Mouse (Mus musculus): ENCODE measurements at regions not wholly inside any gene's neighbourhood (a gene's known extent, or its start where the extent isn't known, plus 50 kb on each side); places are given as distances from the start of the nearest gene placed in this dataset.

DNA sequence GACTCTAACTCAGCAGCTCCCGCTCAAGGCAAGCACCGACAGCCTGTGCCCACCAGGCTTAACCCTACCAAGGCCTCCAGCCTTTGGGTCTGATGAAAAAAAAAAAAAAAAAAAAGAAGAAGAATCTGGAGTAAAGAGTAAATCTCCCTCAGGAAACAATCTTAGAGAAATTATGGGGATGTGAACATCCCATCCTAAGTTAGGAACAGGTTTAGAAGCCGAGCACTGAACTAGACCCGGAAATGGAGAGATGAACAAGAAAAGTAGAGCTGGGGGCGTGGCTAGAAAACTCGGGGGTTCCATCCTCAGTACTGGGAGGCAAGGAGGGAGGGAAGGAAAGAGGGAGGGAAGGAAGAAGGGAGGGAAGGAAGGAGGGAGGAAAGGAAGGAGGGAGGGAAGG lies 92.5 kb upstream of the Mgme1 start:
- H3K36me3 ChIP-seq (ENCODE audit: control insufficient read depth, insufficient read depth), result no peaks in the 10 kb centered on the region
- no peak overlapping the region for H3K4me3 ChIP-seq (ENCODE audit: low read length)
- no peak overlapping the region for H3K4me2 ChIP-seq (ENCODE audit: low read depth, low read length)
- peak overlapping the region; percentile 88 for H3K27ac ChIP-seq (ENCODE audit: low read length)
- no peaks in the 10 kb centered on the region for H3K27me3 ChIP-seq (ENCODE audit: control insufficient read depth, insufficient read depth, low read length)
- H3K4me1 ChIP-seq (ENCODE audit: control insufficient read depth, insufficient read depth, low read length), result peaks cover 16% of the 10 kb centered on the region
- no peak for ATAC-seq (replicated peaks; ENCODE audit: extremely low read depth, insufficient read depth, low FRiP score)
- H3K9ac ChIP-seq (ENCODE audit: low read length), result no peak overlapping the region
- WGBS, result 53% methylated on average over 6 of the region's 6 CpGs
- no peaks in the 10 kb centered on the region for H3K9me3 ChIP-seq (replicated peaks; ENCODE audit: control insufficient read depth, low read length)

DNA sequence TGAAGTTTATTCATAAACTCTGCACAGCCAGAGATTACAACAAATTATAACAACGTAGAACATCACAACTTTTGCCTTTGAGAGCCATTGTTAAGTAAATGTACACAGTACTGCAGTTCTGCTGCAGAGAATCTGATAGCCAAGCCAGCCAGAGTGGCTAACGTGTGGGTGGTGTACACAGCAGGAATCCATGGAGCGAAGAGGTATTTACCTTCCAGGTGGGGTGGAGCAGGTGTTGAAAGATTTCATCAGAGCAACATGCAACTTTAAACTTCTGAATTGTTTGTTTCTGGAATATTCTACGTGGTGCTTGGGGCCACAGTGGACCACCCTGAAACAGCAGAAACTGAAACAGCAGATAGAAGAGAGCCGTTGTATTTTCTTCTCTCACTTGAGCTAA lies 88.4 kb upstream of the Mgme1 start:
- H3K4me2 ChIP-seq (ENCODE audit: low read depth, low read length), result no peak overlapping the region
- no peak for ATAC-seq (replicated peaks; ENCODE audit: extremely low read depth, insufficient read depth, low FRiP score)
- peaks cover 15% of the 10 kb centered on the region for H3K4me1 ChIP-seq (ENCODE audit: control insufficient read depth, insufficient read depth, low read length)
- no peak overlapping the region for H3K4me3 ChIP-seq (ENCODE audit: low read length)
- H3K27me3 ChIP-seq (ENCODE audit: control insufficient read depth, insufficient read depth, low read length), result no peaks in the 10 kb centered on the region
- no peaks in the 10 kb centered on the region for H3K36me3 ChIP-seq (ENCODE audit: control insufficient read depth, insufficient read depth)
- no peak overlapping the region for H3K9ac ChIP-seq (ENCODE audit: low read length)
- H3K27ac ChIP-seq (ENCODE audit: low read length), result no peak overlapping the region
- no peaks in the 10 kb centered on the region for H3K9me3 ChIP-seq (replicated peaks; ENCODE audit: control insufficient read depth, low read length)
- WGBS, result 53% methylated on average over 5 of the region's 5 CpGs

DNA sequence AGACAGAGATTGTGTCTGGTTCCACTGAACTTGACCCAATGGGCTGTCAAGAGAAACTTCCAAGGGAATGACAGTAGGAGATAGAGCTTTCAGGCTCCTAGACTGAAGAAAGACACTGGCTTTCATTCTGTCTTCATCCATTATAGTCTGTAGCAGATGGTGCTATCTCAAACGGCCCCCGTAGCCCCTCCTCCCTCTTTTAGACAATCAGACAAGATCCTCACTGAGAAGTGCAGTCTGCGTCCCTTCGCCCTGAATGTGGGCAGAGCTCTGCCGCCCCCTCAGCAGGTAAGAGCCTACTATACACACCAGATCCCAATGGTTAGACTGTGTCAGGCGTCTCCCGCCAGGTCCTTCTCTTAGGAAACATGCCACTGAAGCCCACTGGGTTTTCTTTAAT lies 87.9 kb upstream of the Mgme1 start:
- no peak for ATAC-seq (replicated peaks; ENCODE audit: extremely low read depth, insufficient read depth, low FRiP score)
- Histone ChIP-seq H3K9me3 (replicated peaks; ENCODE audit: control insufficient read depth, low read length) (no peaks in the 10 kb centered on the region), H3K36me3 (ENCODE audit: control insufficient read depth, insufficient read depth) (no peaks in the 10 kb centered on the region), H3K4me1 (ENCODE audit: control insufficient read depth, insufficient read depth, low read length) (peaks cover 14% of the 10 kb centered on the region), H3K4me3 (ENCODE audit: low read length) (no peak overlapping the region), H3K4me2 (ENCODE audit: low read depth, low read length) (no peak overlapping the region), H3K27me3 (ENCODE audit: control insufficient read depth, insufficient read depth, low read length) (no peaks in the 10 kb centered on the region), H3K9ac (ENCODE audit: low read length) (no peak overlapping the region), H3K27ac (ENCODE audit: low read length) (no peak overlapping the region)
- WGBS, result 73% methylated on average over 7 of the region's 7 CpGs

DNA sequence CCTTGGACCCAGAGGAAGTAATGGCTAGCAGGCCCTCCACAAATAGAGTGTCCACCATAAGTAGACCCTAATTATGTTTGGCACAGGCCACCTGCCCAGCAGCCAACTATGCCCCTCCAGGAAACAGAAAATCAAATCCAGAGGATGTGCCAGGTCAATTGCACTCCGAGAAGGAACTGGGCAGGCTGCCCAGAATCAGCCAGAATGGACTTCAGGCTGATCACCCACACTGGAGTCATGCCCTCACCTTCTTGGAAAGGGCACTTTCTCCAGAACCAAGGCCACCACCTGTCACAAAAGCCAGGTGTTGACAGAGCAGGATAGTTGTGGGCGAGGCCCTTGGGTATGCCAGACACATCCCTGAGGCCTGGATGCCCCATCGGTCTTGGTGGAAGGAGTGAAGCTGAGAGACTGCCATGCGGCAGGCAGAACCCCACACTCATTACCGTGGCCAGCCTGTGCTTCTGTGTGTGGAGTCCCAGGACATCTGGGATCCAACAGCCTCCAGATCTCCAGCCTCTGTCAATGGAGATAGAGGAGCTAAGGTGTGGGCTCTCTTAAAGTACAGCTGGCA lies 87.0 kb upstream of the Mgme1 start:
- Histone ChIP-seq H3K27ac (ENCODE audit: low read length) (peak overlapping the region; percentile 74), H3K9ac (ENCODE audit: low read length) (no peak overlapping the region), H3K27me3 (ENCODE audit: control insufficient read depth, insufficient read depth, low read length) (no peaks in the 10 kb centered on the region), H3K4me2 (ENCODE audit: low read depth, low read length) (no peak overlapping the region), H3K4me3 (ENCODE audit: low read length) (no peak overlapping the region), H3K4me1 (ENCODE audit: control insufficient read depth, insufficient read depth, low read length) (peaks cover 14% of the 10 kb centered on the region), H3K9me3 (replicated peaks; ENCODE audit: control insufficient read depth, low read length) (no peaks in the 10 kb centered on the region), H3K36me3 (ENCODE audit: control insufficient read depth, insufficient read depth) (no peaks in the 10 kb centered on the region)
- 59% methylated on average over 5 of the region's 5 CpGs for WGBS
- peak; percentile 76 for ATAC-seq (replicated peaks; ENCODE audit: extremely low read depth, insufficient read depth, low FRiP score)

DNA sequence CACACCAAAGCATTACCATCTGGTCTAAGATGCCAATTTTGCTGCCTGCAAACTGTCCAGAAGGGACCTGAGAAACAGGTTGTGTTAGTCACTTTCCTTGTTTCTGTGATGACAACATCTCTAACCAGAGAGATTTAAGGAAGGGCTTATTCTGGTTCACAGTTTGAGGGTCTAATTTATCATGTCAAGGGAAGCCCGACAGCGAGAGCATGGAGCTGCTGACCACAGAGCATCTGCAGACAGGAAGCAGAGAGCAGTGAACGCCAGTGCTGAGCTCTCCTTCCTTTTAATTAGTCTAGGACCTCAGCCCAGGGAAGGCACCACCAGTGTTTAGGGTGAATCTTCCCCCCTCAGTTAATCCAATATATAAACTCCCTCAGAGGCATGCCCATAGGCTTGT lies 85.3 kb upstream of the Mgme1 start:
- Histone ChIP-seq H3K27me3 (ENCODE audit: control insufficient read depth, insufficient read depth, low read length) (no peaks in the 10 kb centered on the region), H3K4me3 (ENCODE audit: low read length) (no peak overlapping the region), H3K4me2 (ENCODE audit: low read depth, low read length) (no peak overlapping the region), H3K27ac (ENCODE audit: low read length) (no peak overlapping the region), H3K4me1 (ENCODE audit: control insufficient read depth, insufficient read depth, low read length) (peaks cover 14% of the 10 kb centered on the region), H3K36me3 (ENCODE audit: control insufficient read depth, insufficient read depth) (no peaks in the 10 kb centered on the region), H3K9me3 (replicated peaks; ENCODE audit: control insufficient read depth, low read length) (no peaks in the 10 kb centered on the region), H3K9ac (ENCODE audit: low read length) (no peak overlapping the region)
- 75% methylated on average over 3 of the region's 3 CpGs for WGBS
- ATAC-seq (replicated peaks; ENCODE audit: extremely low read depth, insufficient read depth, low FRiP score), result no peak

DNA sequence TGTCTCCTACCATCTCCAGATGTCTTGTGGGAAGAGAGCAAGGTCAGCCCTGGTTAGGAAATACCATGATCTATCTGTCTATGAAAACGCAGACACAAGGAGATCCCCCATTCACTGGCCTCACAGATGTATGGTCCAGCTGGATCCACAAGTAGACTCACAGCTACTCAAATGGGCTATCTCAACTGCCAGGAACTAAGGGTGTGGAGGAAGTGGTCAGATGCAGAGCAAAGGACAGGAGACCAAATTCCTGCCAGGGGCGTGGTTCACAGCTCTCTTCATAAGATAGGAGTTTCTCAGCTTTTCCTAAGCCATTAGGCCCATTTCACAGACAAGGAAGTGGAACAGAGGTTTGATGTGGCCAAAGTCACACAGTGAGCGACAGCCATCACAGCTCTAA lies 84.0 kb upstream of the Mgme1 start:
- Histone ChIP-seq H3K4me3 (ENCODE audit: low read length) (no peak overlapping the region), H3K9me3 (replicated peaks; ENCODE audit: control insufficient read depth, low read length) (no peaks in the 10 kb centered on the region)
- WGBS, result 83% methylated on average over 3 of the region's 3 CpGs

DNA sequence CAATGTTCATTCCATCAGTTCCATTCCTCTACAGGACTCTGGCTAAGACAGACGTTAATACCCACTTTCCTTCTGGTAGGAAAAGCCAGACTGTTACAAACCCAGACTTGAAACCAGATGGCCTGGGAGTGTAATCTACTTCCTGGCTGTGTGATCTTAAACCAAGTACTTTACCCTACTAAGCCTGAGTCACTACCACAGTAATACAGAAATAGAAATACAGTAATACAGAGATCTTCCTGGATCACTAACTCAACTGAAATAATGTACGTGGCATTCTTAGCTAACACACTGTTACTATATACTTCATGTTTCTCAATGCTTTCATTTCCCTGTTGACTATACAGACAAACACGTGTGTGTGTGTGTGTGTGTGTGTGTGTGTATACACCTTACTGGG lies 82.4 kb upstream of the Mgme1 start:
- 51% methylated on average over 3 of the region's 3 CpGs for WGBS
- Histone ChIP-seq H3K4me2 (ENCODE audit: low read depth, low read length) (no peak overlapping the region), H3K4me1 (ENCODE audit: control insufficient read depth, insufficient read depth, low read length) (peaks cover 6% of the 10 kb centered on the region), H3K9me3 (replicated peaks; ENCODE audit: control insufficient read depth, low read length) (no peaks in the 10 kb centered on the region), H3K9ac (ENCODE audit: low read length) (no peak overlapping the region), H3K27me3 (ENCODE audit: control insufficient read depth, insufficient read depth, low read length) (peaks cover 3% of the 10 kb centered on the region; the same call in 1 of the 2 replicates), H3K36me3 (ENCODE audit: control insufficient read depth, insufficient read depth) (no peaks in the 10 kb centered on the region), H3K4me3 (ENCODE audit: low read length) (no peak overlapping the region), H3K27ac (ENCODE audit: low read length) (no peak overlapping the region)
- no peak for ATAC-seq (replicated peaks; ENCODE audit: extremely low read depth, insufficient read depth, low FRiP score)

More for the DNA sequence above, 84.0 kb upstream of the Mgme1 start:
- Histone ChIP-seq H3K36me3 (ENCODE audit: control insufficient read depth, insufficient read depth) (no peaks in the 10 kb centered on the region), H3K4me1 (ENCODE audit: control insufficient read depth, insufficient read depth, low read length) (peaks cover 14% of the 10 kb centered on the region), H3K4me2 (ENCODE audit: low read depth, low read length) (no peak overlapping the region), H3K27ac (ENCODE audit: low read length) (no peak overlapping the region), H3K27me3 (ENCODE audit: control insufficient read depth, insufficient read depth, low read length) (peaks cover 3% of the 10 kb centered on the region; the same call in 1 of the 2 replicates), H3K9ac (ENCODE audit: low read length) (no peak overlapping the region)
- ATAC-seq (replicated peaks; ENCODE audit: extremely low read depth, insufficient read depth, low FRiP score), result no peak

DNA sequence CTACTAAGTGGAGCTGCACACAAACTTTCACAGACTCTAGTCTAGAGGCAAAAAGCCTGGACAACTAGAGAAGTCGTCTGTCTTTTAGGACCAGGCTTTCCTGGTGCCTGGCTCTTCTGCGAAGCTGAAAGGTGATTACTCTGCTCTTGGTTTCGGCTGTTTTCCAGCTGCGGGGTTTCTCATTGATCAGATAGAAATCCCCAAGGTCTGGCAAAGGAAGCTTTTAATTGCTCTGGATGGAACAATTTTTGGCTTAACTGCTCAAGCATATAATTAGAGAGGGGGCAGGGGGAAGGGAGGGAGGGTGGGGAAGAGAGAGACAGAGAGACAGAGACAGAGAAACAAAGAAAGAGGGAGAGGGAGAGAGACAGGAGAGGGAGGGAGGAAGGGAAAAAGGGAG lies 82.0 kb upstream of the Mgme1 start:
- no peaks in the 10 kb centered on the region for H3K9me3 ChIP-seq (replicated peaks; ENCODE audit: control insufficient read depth, low read length)
- H3K4me2 ChIP-seq (ENCODE audit: low read depth, low read length), result no peak overlapping the region
- peaks cover 3% of the 10 kb centered on the region; the same call in 1 of the 2 replicates for H3K27me3 ChIP-seq (ENCODE audit: control insufficient read depth, insufficient read depth, low read length)
- H3K4me1 ChIP-seq (ENCODE audit: control insufficient read depth, insufficient read depth, low read length), result peaks cover 3% of the 10 kb centered on the region
- H3K4me3 ChIP-seq (ENCODE audit: low read length), result no peak overlapping the region
- no peak overlapping the region for H3K27ac ChIP-seq (ENCODE audit: low read length)
- 53% methylated on average over 4 of the region's 4 CpGs for whole genome bisulfite sequencing
- H3K9ac ChIP-seq (ENCODE audit: low read length), result no peak overlapping the region
- ATAC-seq (replicated peaks; ENCODE audit: extremely low read depth, insufficient read depth, low FRiP score), result no peak
- H3K36me3 ChIP-seq (ENCODE audit: control insufficient read depth, insufficient read depth), result no peaks in the 10 kb centered on the region

DNA sequence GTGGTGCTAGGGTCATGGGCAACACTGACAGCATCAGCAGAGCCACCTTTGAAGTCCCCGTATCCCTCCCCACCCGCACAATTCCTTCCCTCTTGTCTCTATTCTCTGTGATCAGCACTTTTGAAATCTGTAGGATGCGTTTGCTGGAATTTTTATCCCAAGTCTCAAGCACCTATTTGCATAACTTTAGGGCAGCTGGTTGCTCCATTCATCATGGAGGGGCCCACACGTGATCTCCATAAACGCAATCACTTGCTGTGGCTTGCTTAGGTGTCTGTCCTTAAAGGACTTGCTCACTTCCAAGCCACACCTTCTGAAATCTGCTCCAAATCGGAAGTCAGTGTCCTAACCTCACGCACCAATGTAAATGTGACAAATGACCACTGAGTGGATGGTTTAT lies 80.7 kb upstream of the Mgme1 start:
- Histone ChIP-seq H3K9me3 (replicated peaks; ENCODE audit: control insufficient read depth, low read length) (no peaks in the 10 kb centered on the region), H3K9ac (ENCODE audit: low read length) (no peak overlapping the region), H3K4me2 (ENCODE audit: low read depth, low read length) (no peak overlapping the region), H3K36me3 (ENCODE audit: control insufficient read depth, insufficient read depth) (no peaks in the 10 kb centered on the region), H3K27ac (ENCODE audit: low read length) (no peak overlapping the region), H3K4me3 (ENCODE audit: low read length) (no peak overlapping the region), H3K4me1 (ENCODE audit: control insufficient read depth, insufficient read depth, low read length) (no peaks in the 10 kb centered on the region), H3K27me3 (ENCODE audit: control insufficient read depth, insufficient read depth, low read length) (peaks cover 3% of the 10 kb centered on the region; the same call in 1 of the 2 replicates)
- no peak for ATAC-seq (replicated peaks; ENCODE audit: extremely low read depth, insufficient read depth, low FRiP score)
- 86% methylated on average over 7 of the region's 7 CpGs for WGBS
